Mouse (Mus musculus) cerebellum, adult (tissue): ENCODE measurements around the gene Nemf.
"Not testable (repeated sequence)": the region's sequence is repeated elsewhere in the genome, so short reads cannot be mapped to it uniquely, and the experiment has no call there.

Experiments
- ATAC-seq: cut with Nextera tagmentation; 2 replicates; pipeline ENCODE4 v1.9.2; 2017; ENCODE audit warnings: mild to moderate bottlenecking, moderate library complexity, mixed read lengths; ENCODE audit not compliant: insufficient number of reproducible peaks, low FRiP score, low TSS enrichment

Gene Nemf

GRCm38 (mm10) chr12:69373850-69374766 is 17.1 kb upstream of the Nemf start:
- no peak for ATAC-seq

GRCm38 (mm10) chr12:69372731-69373331 is 15.9 kb upstream of the Nemf start:
- ATAC-seq = no peak

GRCm38 (mm10) chr12:69371854-69372671 is 15.1 kb upstream of the Nemf start, which contains the start of the genes Arf6 and Gm9887:
TSS of gene Arf6 (plus strand) at chr12:69372150.
TSS of gene Gm9887 (minus strand) at chr12:69372458.
- peak; percentile 91 for ATAC-seq

GRCm38 (mm10) chr12:69371421-69371853 is 14.5 kb upstream of the Nemf start:
- peak; percentile 76 for ATAC-seq

GRCm38 (mm10) chr12:69370936-69371335 is 14.0 kb upstream of the Nemf start:
- ATAC-seq = no peak

GRCm38 (mm10) chr12:69367557-69367956 is 10.6 kb upstream of the Nemf start:
- ATAC-seq = no peak

- ATAC-seq = no peak
These were observed 9.5 kb upstream of the Nemf start for GRCm38 (mm10) chr12:69366424-69366823.

GRCm38 (mm10) chr12:69365757-69366156 is 8.8 kb upstream of the Nemf start:
- no peak for ATAC-seq

GRCm38 (mm10) chr12:69363899-69364762 is 7.2 kb upstream of the Nemf start:
- ATAC-seq = peak; percentile 46; the same call in 1 of the 2 replicates

GRCm38 (mm10) chr12:69363110-69363509 is 6.1 kb upstream of the Nemf start:
- not testable (repeated sequence) for ATAC-seq

GRCm38 (mm10) chr12:69362388-69362787 is 5.4 kb upstream of the Nemf start:
- ATAC-seq = no peak

GRCm38 (mm10) chr12:69361919-69362318 is 5.0 kb upstream of the Nemf start:
- no peak for ATAC-seq

- peak; percentile 95 for ATAC-seq
These were observed 4.3 kb upstream of the Nemf start for GRCm38 (mm10) chr12:69360997-69361899.

GRCm38 (mm10) chr12:69360655-69360996 is 3.7 kb upstream of the Nemf start:
- no peak for ATAC-seq

- ATAC-seq = no peak
These were observed 308 bp upstream of the Nemf start for GRCm38 (mm10) chr12:69357300-69357646.

GRCm38 (mm10) chr12:69351685-69352084 is 5.3 kb downstream of the Nemf start:
- ATAC-seq = no peak

GRCm38 (mm10) chr12:69349928-69350327 is 7.0 kb downstream of the Nemf start:
- no peak for ATAC-seq

- no peak for ATAC-seq
These were observed 23.4 kb downstream of the Nemf start for GRCm38 (mm10) chr12:69333547-69333946.

GRCm38 (mm10) chr12:69332147-69332546 is 24.8 kb downstream of the Nemf start:
- ATAC-seq = no peak
